Mouse (Mus musculus): ENCODE data around the gene Fem1a.
A peak's percentile ranks its signal among the peaks of the same experiment; 100 is the strongest.

DNA sequence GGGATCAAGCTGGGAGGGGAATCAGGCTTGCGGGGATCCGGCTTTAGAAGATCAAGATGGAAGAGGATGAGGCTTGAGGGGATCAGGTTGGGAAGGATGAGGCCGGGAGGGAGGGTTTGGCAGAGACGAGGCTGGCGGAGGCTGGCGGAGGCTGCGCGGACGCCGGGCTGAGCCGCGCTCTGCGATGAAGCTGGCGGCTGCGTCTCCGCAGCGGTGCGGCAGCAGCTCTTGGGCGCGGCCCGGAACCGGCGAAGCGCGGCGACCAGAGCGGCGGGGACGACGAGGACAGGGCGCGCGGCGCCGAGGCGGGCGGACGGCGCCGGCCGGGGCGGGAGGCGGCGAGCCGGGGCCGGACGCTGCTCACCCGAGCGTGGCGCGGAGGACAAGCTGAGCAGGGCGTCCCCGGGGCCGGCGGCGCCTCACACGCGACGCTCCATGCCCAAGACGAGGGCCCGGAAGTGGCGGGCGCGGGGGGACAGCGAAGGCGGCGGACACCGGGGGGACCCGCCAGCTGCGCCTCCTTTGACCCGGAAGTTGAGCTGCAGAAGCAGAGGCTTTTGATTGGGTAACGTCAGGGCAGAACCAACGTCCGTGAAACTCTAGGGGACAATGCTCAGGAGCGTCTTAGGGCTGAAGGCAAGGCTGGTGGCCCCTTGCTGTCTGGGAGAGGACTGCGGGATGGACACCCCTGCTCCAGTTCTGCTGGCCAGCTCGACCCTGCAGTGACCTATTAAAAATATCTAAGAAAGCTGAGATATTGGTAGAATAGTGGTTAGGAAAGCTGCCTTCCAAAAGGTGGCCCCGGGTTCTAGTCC lies 38.0 kb upstream of the Fem1a start, which contains the start of gene Dpp9:
- TF ChIP-seq CTCF (IDR thresholded peaks at IDR 0.05; ENCODE audit: borderline replicate concordance, insufficient read depth, low read depth, low read length), result no peak; the same call in 1 of the 2 replicates
- TF ChIP-seq POLR2A (IDR thresholded peaks at IDR 0.05; ENCODE audit: borderline replicate concordance, insufficient read depth, low read length), result peak; percentile 86; the same call in 1 of the 2 replicates
